Mouse (Mus musculus) embryonic facial prominence, embryonic 14.5 days (tissue): ENCODE data around the gene Atoh1. TPM values are rescaled to one million over a fixed set of nuclear protein-coding genes. Genes with fewer than 3 reads are reported as not detected.

Experiments used
- ATAC-seq: fragments of 200-750 bp; cut with Nextera tagmentation; 2 replicates; pipeline ENCODE4 v1.8.0; 2017; ENCODE audit warnings: low read depth, moderate number of reproducible peaks, moderate TSS enrichment
- DNase-seq: peaks from one replicate; pipeline ENCODE4 v3.0.0-alpha.2; 2015; ENCODE audit warnings: low spot score
- H3K27ac ChIP-seq: fragments of 300-500 bp; sonication (generic); replicated peaks from 2 replicates; pipeline ENCODE4 v1.5.1; 2014; ENCODE audit warnings: low read depth, mild to moderate bottlenecking, low read length, moderate library complexity
- H3K27me3 ChIP-seq: fragments of 300-500 bp; sonication (generic); replicated peaks from 2 replicates; pipeline ENCODE4 v1.6.1; 2014; ENCODE audit warnings: low read length; ENCODE audit not compliant: control insufficient read depth, insufficient read depth
- H3K36me3 ChIP-seq: fragments of 300-500 bp; sonication (generic); 2 replicates; pipeline ENCODE4 v1.6.1; 2014; ENCODE audit warnings: low read length, mixed read lengths; ENCODE audit not compliant: control insufficient read depth, insufficient read depth
- H3K4me1 ChIP-seq: fragments of 300-500 bp; sonication (generic); 2 replicates; pipeline ENCODE4 v1.6.1; 2014; ENCODE audit warnings: antibody characterized with exemption, low read length; ENCODE audit not compliant: control insufficient read depth, insufficient read depth
- H3K4me2 ChIP-seq: fragments of 300-500 bp; sonication (generic); 2 replicates; pipeline ENCODE4 v1.6.1; 2014; ENCODE audit warnings: low read depth, mild to moderate bottlenecking, low read length, moderate library complexity, mixed read lengths
- H3K4me3 ChIP-seq: fragments of 300-500 bp; sonication (generic); 2 replicates; pipeline ENCODE4 v1.5.1; 2014; ENCODE audit warnings: low read depth, mild to moderate bottlenecking, low read length
- H3K9ac ChIP-seq: fragments of 300-500 bp; sonication (generic); 2 replicates; pipeline ENCODE4 v1.6.1; 2014; ENCODE audit warnings: low read depth, mild to moderate bottlenecking, low read length, moderate library complexity, mixed read lengths
- H3K9me3 ChIP-seq: fragments of 300-500 bp; sonication (generic); 2 replicates; pipeline ENCODE4 v1.6.1; 2016; ENCODE audit warnings: low read length; ENCODE audit not compliant: control insufficient read depth
- WGBS: fragments of 180-500 bp; shearing (Covaris S2); extraction: QIAGEN DNeasy Blood & Tissue Kit; methylation state at CpG from one replicate; pipeline ENCODE4 v1.1.7; 2014; 5-methylcytosine and 5-hydroxymethylcytosine counted together
- polyA plus RNA-seq: library from polyadenylated mRNA; unstranded; fragments of >200 nt; fragmentation: Nextera tagmentation; extraction: Ambion mirVana; gene quantifications from 2 replicates; pipeline ENCODE4 v1.2.1, GENCODE M21; 2014

Atoh1 gene
- polyA plus RNA-seq, 1 experiment from 2014 or later: 0.68 TPM

DNA sequence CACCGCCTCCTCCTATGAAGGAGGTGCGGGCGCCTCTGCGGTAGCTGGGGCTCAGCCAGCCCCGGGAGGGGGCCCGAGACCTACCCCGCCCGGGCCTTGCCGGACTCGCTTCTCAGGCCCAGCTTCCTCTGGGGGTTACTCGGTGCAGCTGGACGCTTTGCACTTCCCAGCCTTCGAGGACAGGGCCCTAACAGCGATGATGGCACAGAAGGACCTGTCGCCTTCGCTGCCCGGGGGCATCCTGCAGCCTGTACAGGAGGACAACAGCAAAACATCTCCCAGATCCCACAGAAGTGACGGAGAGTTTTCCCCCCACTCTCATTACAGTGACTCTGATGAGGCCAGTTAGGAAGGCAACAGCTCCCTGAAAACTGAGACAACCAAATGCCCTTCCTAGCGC lies 1.1 kb downstream of the Atoh1 start:
- Histone ChIP-seq H3K4me3 (peak overlapping the region; percentile 43), H3K9ac (no peak overlapping the region), H3K27ac (no peak overlapping the region), H3K27me3 (peaks cover 84% of the 10 kb centered on the region), H3K36me3 (no peaks in the 10 kb centered on the region), H3K9me3 (no peaks in the 10 kb centered on the region), H3K4me2 (peak overlapping the region; percentile 85), H3K4me1 (peaks cover 21% of the 10 kb centered on the region)
- 1% methylated on average over 11 of the region's 19 CpGs for WGBS
- no peak for DNase-seq
- no peak for ATAC-seq

DNA sequence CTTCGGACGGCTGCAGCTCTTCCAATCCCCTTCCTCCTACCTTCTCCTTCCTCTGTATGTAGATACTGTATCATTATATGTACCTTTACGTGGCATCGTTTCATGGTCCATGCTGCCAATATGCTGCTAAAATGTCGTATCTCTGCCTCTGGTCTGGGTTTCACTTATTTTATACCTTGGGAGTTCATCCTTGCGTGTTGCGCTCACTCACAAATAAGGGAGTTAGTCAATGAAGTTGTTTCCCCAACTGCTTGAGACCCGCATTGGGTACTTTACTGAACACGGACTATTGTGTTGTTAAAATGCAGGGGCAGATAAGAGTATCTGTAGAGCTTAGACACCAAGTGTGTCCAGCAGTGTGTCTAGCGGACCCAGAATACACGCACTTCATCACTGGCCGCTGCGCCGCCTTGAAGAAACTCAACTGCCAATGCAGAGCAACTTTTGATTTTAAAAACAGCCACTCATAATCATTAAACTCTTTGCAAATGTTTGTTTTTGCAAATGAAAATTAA lies 1.6 kb downstream of the Atoh1 start:
- H3K4me3 ChIP-seq: no peak overlapping the region
- peaks cover 89% of the 10 kb centered on the region for H3K27me3 ChIP-seq
- no peak for DNase-seq
- peaks cover 21% of the 10 kb centered on the region for H3K4me1 ChIP-seq
- no peak overlapping the region for H3K4me2 ChIP-seq
- no peak for ATAC-seq
- no peaks in the 10 kb centered on the region for H3K36me3 ChIP-seq
- no peak overlapping the region for H3K27ac ChIP-seq
- no peaks in the 10 kb centered on the region for H3K9me3 ChIP-seq
- H3K9ac ChIP-seq: no peak overlapping the region
- WGBS: 2% methylated on average over 14 of the region's 14 CpGs

- H3K4me2 ChIP-seq: no peak overlapping the region
- 8% methylated on average over 7 of the region's 7 CpGs for WGBS
- peaks cover 94% of the 10 kb centered on the region for H3K27me3 ChIP-seq
- H3K4me3 ChIP-seq: no peak overlapping the region
- ATAC-seq (no peak), DNase-seq (no peak)
- H3K27ac ChIP-seq: no peak overlapping the region
- no peaks in the 10 kb centered on the region for H3K36me3 ChIP-seq
- no peaks in the 10 kb centered on the region for H3K9me3 ChIP-seq
- H3K9ac ChIP-seq: no peak overlapping the region
- H3K4me1 ChIP-seq: peaks cover 21% of the 10 kb centered on the region
Measured at GRCm38 (mm10) chr6:64731126-64731525, 2.2 kb downstream of the Atoh1 start.

DNA sequence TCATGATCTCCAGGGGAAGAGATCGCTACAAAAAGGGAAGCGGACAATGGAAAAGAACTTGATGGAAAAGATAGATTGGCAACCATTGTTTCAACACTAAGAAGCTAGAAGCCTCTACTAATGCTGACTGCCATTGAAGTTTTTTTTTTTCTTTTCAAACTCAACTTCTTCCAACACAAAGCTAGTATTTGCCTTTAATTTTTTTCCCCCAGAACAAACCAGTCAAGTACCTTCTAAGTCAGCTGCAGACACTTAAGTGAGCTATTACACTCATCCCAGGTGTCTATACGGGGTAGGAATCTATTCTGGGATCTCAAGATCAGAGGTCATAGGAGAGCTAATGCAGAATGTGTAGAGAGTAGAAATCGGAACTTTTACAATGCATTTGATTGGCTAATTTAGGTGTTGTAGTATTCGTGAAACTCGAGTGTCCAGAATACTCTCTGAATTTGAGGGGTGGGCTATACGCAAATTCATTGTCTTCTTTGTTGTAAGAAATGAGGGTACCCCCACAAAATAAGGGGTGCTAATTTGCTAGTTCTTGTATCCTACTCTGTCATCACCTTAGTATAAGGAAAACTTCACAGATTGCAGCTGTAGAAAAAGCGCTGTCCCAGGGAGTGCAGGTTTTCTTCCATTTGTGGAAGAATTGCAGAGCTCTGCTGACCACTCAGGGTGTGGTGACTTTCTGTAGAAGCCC lies 2.8 kb downstream of the Atoh1 start:
- no peak for DNase-seq
- 6% methylated on average over 8 of the region's 8 CpGs for WGBS
- Histone ChIP-seq H3K36me3 (no peaks in the 10 kb centered on the region), H3K27me3 (peaks cover 97% of the 10 kb centered on the region), H3K27ac (no peak overlapping the region), H3K4me2 (no peak overlapping the region), H3K4me1 (peaks cover 21% of the 10 kb centered on the region), H3K9ac (no peak overlapping the region), H3K4me3 (no peak overlapping the region), H3K9me3 (no peaks in the 10 kb centered on the region)
- ATAC-seq: no peak

GRCm38 (mm10) chr6:64733311-64733710 lies 4.4 kb downstream of the Atoh1 start:
- H3K9ac ChIP-seq: no peak overlapping the region

GRCm38 (mm10) chr6:64734441-64735320 lies 5.8 kb downstream of the Atoh1 start:
- Histone ChIP-seq H3K4me1 (peaks cover 6% of the 10 kb centered on the region), H3K4me3 (peak overlapping the region; percentile 47), H3K27me3 (peaks cover 75% of the 10 kb centered on the region), H3K36me3 (no peaks in the 10 kb centered on the region), H3K9me3 (no peaks in the 10 kb centered on the region), H3K27ac (no peak overlapping the region), H3K9ac (peak overlapping the region; percentile 40; the same call in 1 of the 2 replicates), H3K4me2 (peak overlapping the region; percentile 92)
- DNase-seq (peak; percentile 37), ATAC-seq (peak; percentile 71)
- 1% methylated on average over 41 of the region's 54 CpGs for WGBS

More at GRCm38 (mm10) chr6:64733311-64733710, 4.4 kb downstream of the Atoh1 start:
- Histone ChIP-seq H3K4me1 (peaks cover 14% of the 10 kb centered on the region), H3K4me3 (no peak overlapping the region), H3K4me2 (no peak overlapping the region), H3K27me3 (peaks cover 88% of the 10 kb centered on the region), H3K27ac (no peak overlapping the region), H3K36me3 (no peaks in the 10 kb centered on the region), H3K9me3 (no peaks in the 10 kb centered on the region)
- DNase-seq (no peak), ATAC-seq (no peak)
- 5% methylated on average over 4 of the region's 4 CpGs for WGBS

- Histone ChIP-seq H3K4me1 (0 out of 2 replicates have a peak, but pooled peaks cover 3% of the 10 kb centered on the region), H3K9me3 (no peaks in the 10 kb centered on the region), H3K9ac (no peak overlapping the region), H3K27ac (no peak overlapping the region), H3K27me3 (peaks cover 61% of the 10 kb centered on the region), H3K4me3 (no peak overlapping the region), H3K4me2 (no peak overlapping the region), H3K36me3 (no peaks in the 10 kb centered on the region)
- DNase-seq (no peak), ATAC-seq (no peak)
- 74% methylated on average over 4 of the region's 4 CpGs for WGBS
Measured at GRCm38 (mm10) chr6:64736317-64736716, 7.4 kb downstream of the Atoh1 start.

GRCm38 (mm10) chr6:64742915-64743489 lies 14.1 kb downstream of the Atoh1 start:
- 75% methylated on average over 2 of the region's 2 CpGs for WGBS
- H3K27ac ChIP-seq: no peak overlapping the region
- H3K4me2 ChIP-seq: no peak overlapping the region
- no peaks in the 10 kb centered on the region for H3K36me3 ChIP-seq
- H3K4me1 ChIP-seq: no peaks in the 10 kb centered on the region
- H3K9ac ChIP-seq: no peak overlapping the region
- no peaks in the 10 kb centered on the region for H3K27me3 ChIP-seq
- no peak overlapping the region for H3K4me3 ChIP-seq
- no peaks in the 10 kb centered on the region for H3K9me3 ChIP-seq
- no peak for ATAC-seq
- DNase-seq: no peak
